Mouse (Mus musculus) forebrain, embryonic 14.5 days (tissue): Measurements from ENCODE around the gene Rpl18a. TPM values are rescaled to one million over a fixed set of nuclear protein-coding genes. Genes with fewer than 3 reads are reported as not detected.

Source experiments
- ATAC-seq: fragments of 200-750 bp; cut with Nextera tagmentation; 2 replicates; pipeline ENCODE4 v1.8.0; 2017; ENCODE audit warnings: mild to moderate bottlenecking, moderate library complexity
- DNase-seq: peaks from one replicate; pipeline ENCODE4 v3.0.0-alpha.2; 2015; ENCODE audit warnings: low spot score
- H3K27ac ChIP-seq: fragments of 300-500 bp; sonication (generic); 2 replicates; pipeline ENCODE4 v1.5.1; 2014; ENCODE audit warnings: low read depth, mild to moderate bottlenecking, control low read depth, low read length, moderate library complexity
- H3K27me3 ChIP-seq: fragments of 300-500 bp; sonication (generic); replicated peaks from 2 replicates; pipeline ENCODE4 v1.6.1; 2014; ENCODE audit warnings: low read length, control low read depth, mixed read lengths; ENCODE audit not compliant: control insufficient read depth, insufficient read depth
- H3K36me3 ChIP-seq: fragments of 300-500 bp; sonication (generic); 2 replicates; pipeline ENCODE4 v1.6.1; 2014; ENCODE audit warnings: low read length, control low read depth; ENCODE audit not compliant: control insufficient read depth, insufficient read depth
- H3K4me1 ChIP-seq: fragments of 300-500 bp; sonication (generic); 2 replicates; pipeline ENCODE4 v1.6.1; 2014; ENCODE audit warnings: antibody characterized with exemption, low read length, control low read depth; ENCODE audit not compliant: control insufficient read depth, insufficient read depth
- H3K4me2 ChIP-seq: fragments of 300-500 bp; sonication (generic); 2 replicates; pipeline ENCODE4 v1.6.1; 2014; ENCODE audit warnings: mild to moderate bottlenecking, control low read depth, low read length
- H3K4me3 ChIP-seq: fragments of 300-500 bp; sonication (generic); 2 replicates; pipeline ENCODE4 v1.5.1; 2014; ENCODE audit warnings: low read depth, low read length, control low read depth
- H3K9ac ChIP-seq: fragments of 300-500 bp; sonication (generic); 2 replicates; pipeline ENCODE4 v1.6.1; 2014; ENCODE audit warnings: mild to moderate bottlenecking, low read length, control low read depth, moderate library complexity
- H3K9me3 ChIP-seq: fragments of 300-500 bp; sonication (generic); replicated peaks from 2 replicates; pipeline ENCODE4 v1.6.1; 2016; ENCODE audit warnings: low read length, control low read depth, mixed read lengths; ENCODE audit not compliant: control insufficient read depth
- WGBS: fragments of 180-500 bp; shearing (Covaris S2); extraction: QIAGEN DNeasy Blood & Tissue Kit; methylation state at CpG from one replicate; pipeline ENCODE4 v1.1.7; 2014; 5-methylcytosine and 5-hydroxymethylcytosine counted together
- polyA plus RNA-seq: library from polyadenylated mRNA; unstranded; fragments of >200 nt; fragmentation: Nextera tagmentation; extraction: Ambion mirVana; gene quantifications from 2 replicates; pipeline ENCODE4 v1.2.1, GENCODE M21; 2014

Rpl18a gene
- polyA plus RNA-seq, 1 experiment from 2014 or later = 4,258 TPM

DNA sequence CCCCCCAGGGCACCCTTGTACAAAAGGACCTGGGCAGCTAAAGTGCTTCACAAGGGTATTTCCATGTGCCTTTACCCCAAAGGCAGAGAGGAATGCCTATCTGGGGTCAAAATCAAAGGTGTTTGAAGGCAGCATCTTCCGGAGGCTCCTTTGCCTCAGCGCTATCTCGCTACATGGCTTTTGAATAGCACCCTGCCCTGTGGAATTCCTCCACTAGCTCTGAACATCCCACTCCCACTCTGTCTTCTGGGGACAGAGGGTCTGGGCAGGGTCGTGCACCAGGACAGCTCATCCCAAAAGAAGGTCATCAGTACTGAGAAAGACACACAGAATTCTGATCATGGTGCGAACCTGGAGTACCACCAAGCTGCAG, 28.0 kb downstream of the Rpl18a start:
- peaks cover 28% of the 10 kb centered on the region for H3K4me1 ChIP-seq
- H3K27ac ChIP-seq = peak overlapping the region; percentile 46
- ATAC-seq (no peak), DNase-seq (no peak)
- peak overlapping the region; percentile 28 for H3K4me2 ChIP-seq
- no peak overlapping the region for H3K4me3 ChIP-seq
- peak overlapping the region; percentile 48 for H3K9ac ChIP-seq
- 45% methylated on average over 5 of the region's 5 CpGs for WGBS
- peaks cover 9% of the 10 kb centered on the region for H3K36me3 ChIP-seq
- no peaks in the 10 kb centered on the region for H3K27me3 ChIP-seq
- H3K9me3 ChIP-seq = no peaks in the 10 kb centered on the region

DNA sequence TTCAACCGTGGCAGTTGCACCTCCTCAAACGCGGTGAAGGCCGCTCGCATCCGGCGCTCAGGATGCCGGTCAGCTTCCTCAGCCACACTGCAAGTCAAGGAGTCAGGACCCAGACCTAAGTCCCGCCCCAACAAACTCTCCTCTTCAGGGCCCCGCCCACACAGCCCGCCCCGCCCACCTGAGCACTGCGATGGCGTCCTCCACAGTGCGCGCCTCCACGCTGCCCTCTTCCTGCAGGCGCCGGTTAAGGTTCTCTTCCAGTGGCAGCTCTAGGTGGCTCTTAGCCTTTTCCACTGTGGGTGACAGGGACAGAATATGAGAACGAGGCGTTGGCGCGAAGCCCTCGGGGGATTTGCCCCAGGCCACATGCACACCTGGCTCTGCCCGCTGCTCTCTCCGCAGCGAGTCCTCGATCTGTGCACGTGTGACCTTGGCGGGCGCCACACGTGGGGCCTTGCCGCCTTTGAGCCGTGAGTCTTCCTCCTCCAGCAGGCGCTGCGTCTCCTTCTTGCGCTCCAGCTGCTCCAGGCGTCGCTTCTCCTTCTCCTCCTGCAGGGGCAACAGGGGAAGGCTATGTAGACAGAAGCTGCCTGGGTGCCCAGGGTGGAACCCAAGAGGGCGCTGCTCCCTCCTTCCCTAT, 28.5 kb downstream of the Rpl18a start:
- peak; percentile 41 for DNase-seq
- 14% methylated on average over 40 of the region's 40 CpGs for WGBS

DNA sequence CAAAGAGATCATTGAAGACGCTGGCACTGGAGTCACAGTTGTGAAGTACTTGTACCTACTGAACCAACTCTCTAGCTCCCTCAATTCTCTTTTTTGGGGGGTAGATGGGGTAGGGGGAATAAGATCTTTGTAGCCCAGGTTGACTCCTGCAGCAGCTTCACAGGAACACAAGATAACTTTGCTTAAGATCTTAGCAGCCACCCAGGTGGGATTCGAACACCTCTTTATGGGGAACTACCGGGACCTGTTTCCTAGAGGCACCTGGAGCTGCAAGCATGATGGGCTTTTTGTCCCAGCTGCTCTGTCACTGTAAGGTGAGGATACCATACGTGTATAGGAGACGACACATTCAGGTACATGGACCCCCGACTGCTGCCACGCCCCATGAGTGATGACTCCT, 30.6 kb downstream of the Rpl18a start:
- Histone ChIP-seq H3K4me2 (no peak overlapping the region), H3K9me3 (no peaks in the 10 kb centered on the region), H3K27me3 (no peaks in the 10 kb centered on the region), H3K36me3 (peaks cover 9% of the 10 kb centered on the region), H3K4me1 (peaks cover 32% of the 10 kb centered on the region), H3K9ac (no peak overlapping the region; the same call in 1 of the 2 replicates), H3K27ac (peak overlapping the region; percentile 93; the same call in 1 of the 2 replicates), H3K4me3 (no peak overlapping the region; the same call in 1 of the 2 replicates)
- DNase-seq (no peak), ATAC-seq (no peak)
- 84% methylated on average over 7 of the region's 7 CpGs for WGBS

More for the DNA sequence above, 28.5 kb downstream of the Rpl18a start:
- Histone ChIP-seq H3K9me3 (no peaks in the 10 kb centered on the region), H3K36me3 (peaks cover 9% of the 10 kb centered on the region), H3K9ac (peak overlapping the region; percentile 48; the same call in 1 of the 2 replicates), H3K27me3 (no peaks in the 10 kb centered on the region), H3K27ac (peak overlapping the region; percentile 46), H3K4me3 (no peak overlapping the region), H3K4me1 (peaks cover 31% of the 10 kb centered on the region), H3K4me2 (peak overlapping the region; percentile 28)
- ATAC-seq = no peak

DNA sequence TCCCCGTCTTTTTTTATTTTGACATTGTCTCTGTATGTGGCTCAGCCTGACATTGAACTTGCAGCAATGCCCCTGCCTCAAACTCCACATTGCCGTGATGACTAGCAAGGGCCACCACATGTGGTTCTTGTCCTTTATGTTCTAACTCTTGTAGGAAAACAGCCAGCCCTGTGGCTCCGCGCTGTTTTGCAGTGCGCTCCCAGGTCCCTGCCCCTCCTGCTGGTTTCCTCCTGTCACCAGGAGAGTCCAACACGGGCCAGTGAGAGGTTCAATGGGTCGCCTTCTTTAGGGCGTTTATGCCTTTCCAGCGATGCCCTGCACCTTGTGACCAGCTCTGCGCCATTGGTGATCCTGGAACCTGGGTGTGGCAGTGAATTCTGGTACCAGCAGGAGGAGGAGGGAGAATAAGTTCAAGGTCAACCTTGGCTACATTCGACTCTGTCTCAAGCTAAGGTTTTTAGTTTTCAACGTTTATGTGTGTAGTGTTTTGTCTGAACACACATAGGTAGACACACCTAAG, 31.2 kb downstream of the Rpl18a start:
- 7% methylated on average over 12 of the region's 12 CpGs for WGBS

DNA sequence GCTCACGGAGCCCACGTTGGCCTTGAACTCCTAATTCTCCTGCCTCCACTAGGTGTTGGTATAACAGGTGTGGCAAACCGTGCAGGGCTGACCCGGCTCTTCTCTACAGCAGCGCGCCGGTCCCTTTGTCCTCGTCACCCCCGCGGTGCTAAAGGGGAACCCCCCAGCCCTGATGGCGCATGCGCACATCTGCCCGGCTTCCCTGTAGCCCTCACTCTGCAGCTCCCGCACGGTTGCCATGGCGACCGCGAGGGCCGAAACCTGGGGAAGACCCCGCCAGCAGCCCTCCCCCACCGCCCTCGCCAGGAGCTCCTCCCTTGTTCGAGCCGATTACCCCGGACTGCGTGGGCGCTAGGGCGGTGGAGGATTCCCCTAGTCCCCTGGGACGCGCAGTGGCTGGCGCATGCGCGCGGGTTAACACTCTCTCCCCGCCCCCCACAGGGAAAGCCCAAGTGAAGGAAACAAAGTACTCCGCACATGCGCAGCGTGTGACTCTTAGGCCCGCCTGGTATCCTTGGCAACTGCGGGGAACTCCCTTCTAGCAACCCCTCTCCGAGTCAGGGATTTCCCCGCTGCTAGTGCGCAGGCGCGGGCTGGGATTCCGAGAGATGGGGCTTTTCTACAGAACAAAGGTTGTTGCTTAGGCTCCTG, 31.7 kb downstream of the Rpl18a start:
- Histone ChIP-seq H3K27me3 (no peaks in the 10 kb centered on the region), H3K27ac (peak overlapping the region; percentile 98), H3K4me2 (peak overlapping the region; percentile 76), H3K9me3 (no peaks in the 10 kb centered on the region), H3K4me3 (peak overlapping the region; percentile 43), H3K9ac (peak overlapping the region; percentile 66), H3K4me1 (peaks cover 33% of the 10 kb centered on the region), H3K36me3 (peaks cover 9% of the 10 kb centered on the region)
- ATAC-seq (peak; percentile 87), DNase-seq (peak; percentile 100)
- under 1% methylated on average over 46 of the region's 46 CpGs for WGBS

More for the DNA sequence above, 31.2 kb downstream of the Rpl18a start:
- peak overlapping the region; percentile 93 for H3K27ac ChIP-seq
- DNase-seq (no peak), ATAC-seq (peak; percentile 16)
- H3K4me3 ChIP-seq = peak overlapping the region; percentile 43
- peak overlapping the region; percentile 66 for H3K9ac ChIP-seq
- H3K36me3 ChIP-seq = peaks cover 9% of the 10 kb centered on the region
- no peaks in the 10 kb centered on the region for H3K9me3 ChIP-seq
- no peaks in the 10 kb centered on the region for H3K27me3 ChIP-seq
- peaks cover 33% of the 10 kb centered on the region for H3K4me1 ChIP-seq
- H3K4me2 ChIP-seq = peak overlapping the region; percentile 76

DNA sequence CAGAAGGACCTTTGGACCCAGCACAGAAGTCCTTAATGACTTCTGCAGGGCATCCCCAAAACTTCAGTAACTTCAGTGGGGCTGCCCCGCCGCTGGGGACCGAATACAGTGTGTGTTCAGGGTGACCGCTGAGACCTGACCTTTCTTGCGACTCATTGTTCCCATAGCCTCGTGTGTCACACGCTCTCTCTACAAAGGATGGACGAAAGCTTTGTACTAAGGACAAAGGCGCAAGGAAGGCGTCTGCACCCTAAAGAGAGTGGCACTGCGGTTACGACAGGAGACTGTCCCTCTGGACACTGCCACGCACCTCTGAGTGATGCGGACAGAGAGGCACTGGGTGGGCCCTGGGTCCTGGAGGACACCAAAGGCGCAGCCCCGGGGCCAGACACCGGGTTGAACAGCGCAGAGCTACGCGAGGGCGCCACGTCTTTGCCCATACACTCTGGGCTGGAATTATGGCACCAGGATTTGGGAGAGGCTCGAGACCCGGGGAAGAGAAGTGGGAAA, 32.4 kb downstream of the Rpl18a start:
- Histone ChIP-seq H3K9ac (peak overlapping the region; percentile 65), H3K27ac (peak overlapping the region; percentile 98), H3K4me3 (peak overlapping the region; percentile 43), H3K27me3 (no peaks in the 10 kb centered on the region), H3K4me2 (peak overlapping the region; percentile 76), H3K9me3 (no peaks in the 10 kb centered on the region), H3K36me3 (peaks cover 9% of the 10 kb centered on the region), H3K4me1 (peaks cover 33% of the 10 kb centered on the region)
- ATAC-seq (peak; percentile 18), DNase-seq (peak; percentile 47)
- WGBS = under 1% methylated on average over 24 of the region's 24 CpGs

DNA sequence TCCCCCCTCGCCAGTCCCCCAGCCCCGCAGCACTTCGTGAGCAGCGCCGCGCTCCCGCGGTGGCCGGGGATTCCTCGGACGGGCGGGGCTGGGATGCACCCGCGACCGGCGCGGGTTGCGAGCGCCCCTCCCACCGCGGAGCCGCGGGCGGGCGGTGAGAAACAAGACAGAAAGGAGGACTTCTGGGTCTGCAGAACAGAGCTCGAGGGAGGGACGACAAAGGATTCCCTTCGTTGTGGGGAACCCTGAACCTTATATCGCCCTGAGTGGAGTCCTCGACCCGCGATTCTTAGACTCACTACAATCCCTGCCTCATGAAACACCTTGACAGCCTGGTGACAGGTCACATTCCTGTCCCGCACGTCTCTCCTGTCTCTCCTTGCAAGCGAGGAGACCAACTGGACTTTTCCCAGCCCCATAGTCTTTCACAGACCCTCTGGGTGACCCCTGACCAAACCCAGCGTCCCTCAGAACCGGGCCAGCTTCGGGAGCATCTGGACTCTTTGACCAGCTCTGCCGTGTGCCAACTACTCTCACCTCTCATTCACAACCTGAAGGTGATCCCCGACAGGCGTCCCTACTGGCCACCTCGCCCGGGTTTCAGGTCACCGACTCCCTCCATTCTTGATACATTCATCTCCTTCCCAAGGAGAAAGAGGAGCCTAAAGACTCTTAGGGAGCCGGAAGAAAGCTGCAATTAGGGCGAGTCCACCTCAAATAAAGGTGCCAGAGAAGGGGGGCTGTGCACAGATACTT, 33.1 kb downstream of the Rpl18a start:
- Histone ChIP-seq H3K36me3 (peaks cover 9% of the 10 kb centered on the region), H3K9me3 (no peaks in the 10 kb centered on the region), H3K9ac (peak overlapping the region; percentile 65), H3K4me1 (peaks cover 30% of the 10 kb centered on the region), H3K27me3 (no peaks in the 10 kb centered on the region), H3K4me3 (peak overlapping the region; percentile 43), H3K4me2 (peak overlapping the region; percentile 76), H3K27ac (peak overlapping the region; percentile 98)
- 1% methylated on average over 46 of the region's 46 CpGs for WGBS
- peak; percentile 64 for DNase-seq
- ATAC-seq = no peak

DNA sequence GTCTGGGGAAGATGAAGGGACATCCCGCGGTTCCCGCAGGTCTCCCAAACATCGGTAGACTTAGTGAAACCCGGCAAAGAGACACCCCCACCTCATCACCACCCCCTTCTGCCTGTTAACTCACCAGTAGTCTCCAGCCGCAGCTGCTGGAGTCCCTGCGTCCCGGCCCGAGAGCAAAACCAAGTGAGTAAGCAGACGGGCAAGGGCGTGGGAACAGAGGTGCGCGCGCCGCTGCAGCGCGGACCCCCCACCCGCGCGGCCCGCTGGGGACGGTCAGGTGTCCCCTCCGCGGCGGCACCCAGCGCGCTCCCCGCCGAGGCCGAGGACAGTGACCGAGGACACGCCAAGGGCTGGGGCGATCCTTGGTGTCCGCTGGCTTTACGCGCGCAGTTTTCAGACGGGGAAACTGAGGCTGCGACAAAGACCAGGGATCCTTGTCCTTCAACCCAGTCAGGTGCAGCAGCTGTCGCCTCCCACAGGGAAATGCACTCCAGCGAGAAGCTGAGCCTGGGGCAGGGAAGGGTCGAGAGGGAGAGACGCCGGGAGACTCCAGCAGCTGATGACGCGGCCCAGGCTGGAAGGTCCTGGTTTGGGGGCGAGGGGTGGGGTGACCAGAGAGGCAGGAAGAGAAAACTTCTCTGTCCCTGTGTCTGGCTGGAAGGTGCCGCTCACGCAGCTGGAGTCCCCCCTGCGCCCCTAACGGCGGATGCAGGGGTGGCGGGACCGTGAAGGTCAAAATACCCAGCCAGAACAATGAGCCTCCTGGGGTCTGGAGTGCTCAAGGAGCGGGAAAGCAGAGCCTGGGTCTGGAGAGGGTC, 34.2 kb downstream of the Rpl18a start, which contains the start of gene Kcnn1:
Gene Kcnn1, minus strand, starts transcription at position 435 of the 818 bp plus-strand sequence.
- Histone ChIP-seq H3K4me1 (peaks cover 25% of the 10 kb centered on the region), H3K27ac (peak within 1 kb of the TSS; percentile 98), H3K9me3 (no peaks in the 10 kb centered on the region), H3K9ac (peak within 1 kb of the TSS; percentile 65), H3K27me3 (no peaks in the 10 kb centered on the region), H3K4me2 (peak within 1 kb of the TSS; percentile 76), H3K36me3 (peaks cover 1% of the 10 kb centered on the region), H3K4me3 (peak within 1 kb of the TSS; percentile 43)
- DNase-seq (peak; percentile 46), ATAC-seq (no peak)
- 0% methylated on average over 54 of the region's 55 CpGs for WGBS
